ENCODE assay signal across 7 mouse cellular contexts in the genomic region with DNA sequence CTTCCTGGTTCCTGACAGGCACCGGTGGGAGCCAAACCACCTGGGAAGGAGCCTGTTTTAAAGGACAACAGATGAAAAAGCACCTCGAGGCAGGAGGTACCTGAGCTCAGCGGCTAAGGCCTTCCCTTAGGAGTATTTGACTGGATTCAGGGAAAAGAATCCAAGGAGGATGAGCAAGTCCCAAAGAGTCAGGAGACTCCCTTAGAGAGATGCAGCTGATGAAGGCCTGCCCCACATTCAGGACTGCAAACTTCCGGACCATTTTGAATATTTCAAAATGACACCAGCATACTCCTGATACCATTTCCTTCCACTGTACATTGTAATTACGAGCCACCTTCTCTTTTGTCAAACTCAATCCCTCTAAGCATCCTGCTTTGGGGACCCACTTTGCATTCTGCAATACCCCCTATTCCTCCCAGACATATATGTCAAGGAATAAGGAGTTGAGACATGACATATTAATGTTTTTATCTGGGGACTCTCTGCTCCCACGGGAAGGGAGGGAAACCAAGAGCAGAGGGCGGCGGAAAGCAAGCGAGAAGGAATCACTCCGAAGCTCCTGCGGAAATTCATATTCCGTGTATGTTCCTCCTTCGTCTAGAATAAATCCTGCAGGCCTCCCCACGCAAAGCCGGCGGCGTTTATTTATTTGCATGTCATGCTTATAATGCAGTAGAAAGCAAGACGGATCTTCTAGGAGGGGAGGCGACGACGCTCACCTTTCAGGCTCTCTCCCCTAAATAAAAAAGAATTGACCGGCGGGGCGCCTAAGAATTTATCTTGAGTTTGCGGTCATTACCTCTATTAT.
DNase-seq lines count a peak whose midpoint lies in the region; ATAC-seq and TF ChIP-seq lines count a peak whose summit lies in the region.

No protein-coding gene starts in this region.

- peaks cover 3% of the 10 kb centered on the region; the same call in 1 of the 2 replicates for H3K4me1 ChIP-seq in lung, postnatal 0 days (ENCODE audit: insufficient read depth, low read depth, low read length)
- no peaks in the 10 kb centered on the region for H3K4me1 ChIP-seq in lung, adult 2 months (ENCODE audit: control insufficient read depth, insufficient read depth, low read length)
- H3K4me1 ChIP-seq in intestine, embryonic 16.5 days (ENCODE audit: control insufficient read depth, insufficient read depth, low read length): 0 out of 2 replicates have a peak, but pooled peaks cover 9% of the 10 kb centered on the region
- H3K4me1 ChIP-seq in stomach, embryonic 14.5 days (ENCODE audit: control insufficient read depth, insufficient read depth, low read length): peaks cover 10% of the 10 kb centered on the region

- TF ChIP-seq CTCF in lung, postnatal 0 days (IDR thresholded peaks at IDR 0.05): no peak
- no peak for TF ChIP-seq CTCF in lung, adult 2 months (IDR thresholded peaks at IDR 0.05; ENCODE audit: insufficient read depth, low read length)

- H3K4me3 ChIP-seq in lung, postnatal 0 days (ENCODE audit: low read depth, low read length): peak overlapping the region; percentile 44
- H3K4me3 ChIP-seq in lung, adult 2 months (replicated peaks; ENCODE audit: extremely low read depth, low read depth, low read length): no peak overlapping the region
- peak overlapping the region; percentile 51 for H3K4me3 ChIP-seq in intestine, embryonic 16.5 days (ENCODE audit: low read length)
- peak overlapping the region; percentile 54 for H3K4me3 ChIP-seq in stomach, embryonic 14.5 days (ENCODE audit: low read depth, low read length)

- H3K9ac ChIP-seq in lung, postnatal 0 days (replicated peaks; ENCODE audit: low read depth): 0 out of 2 replicates have a peak overlapping the region, but pooled peaks have one; percentile 8
- H3K9ac ChIP-seq in intestine, embryonic 16.5 days (ENCODE audit: low read depth, low read length): peak overlapping the region; percentile 84
- H3K9ac ChIP-seq in stomach, embryonic 14.5 days (replicated peaks; ENCODE audit: low read depth, low read length): peak overlapping the region; percentile 99

- no peaks in the 10 kb centered on the region for H3K36me3 ChIP-seq in lung, postnatal 0 days (ENCODE audit: insufficient read depth, low read length)
- no peaks in the 10 kb centered on the region for H3K36me3 ChIP-seq in intestine, embryonic 16.5 days (ENCODE audit: control insufficient read depth, insufficient read depth, low read length)
- H3K36me3 ChIP-seq in stomach, embryonic 14.5 days (ENCODE audit: control insufficient read depth, insufficient read depth, low read length): no peaks in the 10 kb centered on the region

- TF ChIP-seq EP300 in lung, postnatal 0 days (IDR thresholded peaks at IDR 0.05): no peak

- DNase-seq in lung, postnatal 0 days (ENCODE audit: low spot score): peak; percentile 19
- no peak for DNase-seq in lung, adult 2 months
- peak; percentile 45 for DNase-seq in embryo, embryonic 9.5 days (ENCODE audit: extremely low spot score)
- DNase-seq in right cerebral cortex, postnatal 36 days (ENCODE audit: low spot score in 2 of 2): no peak
- no peak for DNase-seq in ovary, postnatal 36 days (ENCODE audit: low spot score)

- TF ChIP-seq POLR2A in lung, adult 2 months (IDR thresholded peaks at IDR 0.05; ENCODE audit: borderline replicate concordance, extremely low read depth, low read depth, low read length): no peak

- H3K27ac ChIP-seq in lung, postnatal 0 days (ENCODE audit: low read length): peak overlapping the region; percentile 73; the same call in 1 of the 2 replicates
- H3K27ac ChIP-seq in intestine, embryonic 16.5 days (ENCODE audit: low read length): peak overlapping the region; percentile 88
- H3K27ac ChIP-seq in stomach, embryonic 14.5 days (ENCODE audit: low read length): peak overlapping the region; percentile 99

- no peak for ATAC-seq in lung, postnatal 0 days
- no peak for ATAC-seq in intestine, embryonic 16.5 days
- ATAC-seq in stomach, embryonic 14.5 days (ENCODE audit: insufficient number of reproducible peaks, insufficient read depth, low FRiP score, low read depth): no peak; the same call in 1 of the 2 replicates

- 16% methylated on average over 25 of the region's 25 CpGs for WGBS in lung, postnatal 0 days
- 51% methylated on average over 25 of the region's 25 CpGs for WGBS in lung, adult 2 months
- WGBS in intestine, embryonic 16.5 days: 10% methylated on average over 25 of the region's 25 CpGs
- 9% methylated on average over 25 of the region's 25 CpGs for WGBS in stomach, embryonic 14.5 days

- peaks cover 17% of the 10 kb centered on the region; the same call in 1 of the 2 replicates for H3K27me3 ChIP-seq in lung, postnatal 0 days (replicated peaks; ENCODE audit: insufficient read depth, low read length)
- H3K27me3 ChIP-seq in intestine, embryonic 16.5 days (replicated peaks; ENCODE audit: control insufficient read depth, insufficient read depth, low read length): 0 out of 2 replicates have a peak, but pooled peaks cover 2% of the 10 kb centered on the region
- H3K27me3 ChIP-seq in stomach, embryonic 14.5 days (ENCODE audit: control insufficient read depth, insufficient read depth, low read length): no peaks in the 10 kb centered on the region

- no peaks in the 10 kb centered on the region for H3K9me3 ChIP-seq in lung, postnatal 0 days (ENCODE audit: low read length)
- no peaks in the 10 kb centered on the region for H3K9me3 ChIP-seq in intestine, embryonic 16.5 days (ENCODE audit: control insufficient read depth, low read length)
- no peaks in the 10 kb centered on the region for H3K9me3 ChIP-seq in stomach, embryonic 14.5 days (ENCODE audit: control insufficient read depth, low read depth, low read length)

- H3K4me2 ChIP-seq in lung, postnatal 0 days (replicated peaks; ENCODE audit: low read depth, low read length): peak overlapping the region; percentile 72
- H3K4me2 ChIP-seq in intestine, embryonic 16.5 days (ENCODE audit: low read depth, low read length): peak overlapping the region; percentile 81
- H3K4me2 ChIP-seq in stomach, embryonic 14.5 days (replicated peaks; ENCODE audit: low read depth, low read length): peak overlapping the region; percentile 94

Comparison
In these comparisons a context has a peak if more than half of its experiments do, and no peak if none do; other contexts are left out.
1. DNase-seq: peak in lung, postnatal 0 days (single experiment) and embryo, embryonic 9.5 days (single experiment); none in lung, adult 2 months (single experiment), right cerebral cortex, postnatal 36 days (0 of 2) and ovary, postnatal 36 days (single experiment).
2. H3K9ac ChIP-seq: peak in every context shown above with its lines; median percentile 99 in stomach, embryonic 14.5 days; 84 in intestine, embryonic 16.5 days; 8 in lung, postnatal 0 days.
3. Peak in every context shown above with its lines, with median percentiles within 50 percentile points of each other: H3K27ac ChIP-seq and H3K4me2 ChIP-seq.